Mouse (Mus musculus) heart, postnatal 0 days (tissue): ENCODE measurements around the gene Olfm3. TPM values are rescaled to one million over a fixed set of nuclear protein-coding genes. Genes with fewer than 3 reads are reported as not detected.

Source experiments
- ATAC-seq: fragments of 200-750 bp; cut with Nextera tagmentation; 2 replicates; pipeline ENCODE4 v1.8.0; 2017; ENCODE audit warnings: low read depth, moderate number of reproducible peaks, moderate library complexity; ENCODE audit not compliant: insufficient read depth
- DNase-seq: peaks from one replicate; pipeline ENCODE4 v3.0.0-alpha.2; 2016; ENCODE audit warnings: low spot score
- H3K27ac ChIP-seq: fragments of 300-500 bp; sonication (generic); 2 replicates; pipeline ENCODE4 v1.5.1; 2014; ENCODE audit warnings: low read depth, mild to moderate bottlenecking
- H3K27me3 ChIP-seq: fragments of 300-500 bp; sonication (generic); 2 replicates; pipeline ENCODE4 v1.6.1; 2014; ENCODE audit warnings: low read length, mixed read lengths; ENCODE audit not compliant: control insufficient read depth, insufficient read depth
- H3K36me3 ChIP-seq: fragments of 300-500 bp; sonication (generic); replicated peaks from 2 replicates; pipeline ENCODE4 v1.6.1; 2014; ENCODE audit warnings: low read length, mixed read lengths; ENCODE audit not compliant: control insufficient read depth, insufficient read depth
- H3K4me1 ChIP-seq: fragments of 300-500 bp; sonication (generic); 2 replicates; pipeline ENCODE4 v1.6.1; 2014; ENCODE audit warnings: antibody characterized with exemption; ENCODE audit not compliant: control insufficient read depth, insufficient read depth
- H3K4me2 ChIP-seq: fragments of 300-500 bp; sonication (generic); 2 replicates; pipeline ENCODE4 v1.6.1; 2014; ENCODE audit warnings: low read depth, mild to moderate bottlenecking, low read length, moderate library complexity
- H3K4me3 ChIP-seq: fragments of 300-500 bp; sonication (generic); 2 replicates; pipeline ENCODE4 v1.5.1; 2014; ENCODE audit warnings: low read depth, low read length
- H3K9ac ChIP-seq: fragments of 300-500 bp; sonication (generic); replicated peaks from 2 replicates; pipeline ENCODE4 v1.6.1; 2014; ENCODE audit warnings: low read depth, low read length, mixed read lengths
- H3K9me3 ChIP-seq: fragments of 300-500 bp; sonication (generic); replicated peaks from 2 replicates; pipeline ENCODE4 v1.6.1; 2016; ENCODE audit warnings: low read length; ENCODE audit not compliant: control insufficient read depth
- CTCF ChIP-seq: IDR thresholded peaks from 2 replicates; pipeline ENCODE4 v1.5.1; 2016; ENCODE audit warnings: antibody characterized with exemption, control low read depth, low read depth
- EP300 ChIP-seq: IDR thresholded peaks from 2 replicates; pipeline ENCODE4 v1.6.1; 2016; ENCODE audit warnings: antibody characterized with exemption, low read depth
- WGBS: fragments of 180-500 bp; shearing (Covaris S2); extraction: QIAGEN DNeasy Blood & Tissue Kit; methylation state at CpG from one replicate; pipeline ENCODE4 v1.1.7; 2014; 5-methylcytosine and 5-hydroxymethylcytosine counted together
- polyA plus RNA-seq: library from polyadenylated mRNA; unstranded; fragments of >200 nt; fragmentation: Nextera tagmentation; extraction: Ambion mirVana; gene quantifications from 2 replicates; pipeline ENCODE4 v1.2.1, GENCODE M21; 2015
- total RNA-seq: library from RNA; depleted of rRNA; stranded (reverse); fragments of >200 nt; gene quantifications from 2 replicates; pipeline ENCODE4 v1.2.3, GENCODE M21; 2014; ENCODE audit warnings: low replicate concordance

The Olfm3 gene
- total and polyA plus RNA-seq, 2 experiments from 2014 or later, result not detected

DNA sequence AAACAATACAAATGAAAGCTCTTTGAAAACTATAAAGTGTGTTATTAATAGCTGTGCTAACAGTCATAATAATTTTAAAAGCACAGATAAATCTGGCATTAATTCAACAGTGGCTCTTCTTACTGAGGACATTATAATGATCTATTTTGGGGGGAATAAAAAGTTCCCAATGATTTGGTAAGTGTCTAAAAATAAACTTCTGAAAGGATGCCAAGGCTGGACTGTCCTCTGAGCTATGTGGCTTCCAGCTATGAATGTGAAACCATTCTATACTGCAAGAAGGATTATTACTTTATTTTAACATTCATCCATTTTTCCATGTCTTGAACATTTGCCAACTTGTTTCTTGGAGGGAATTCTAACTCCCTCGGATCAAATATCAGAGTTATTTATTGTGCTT lies 92.1 kb downstream of the Olfm3 start:
- Histone ChIP-seq H3K27me3 (no peaks in the 10 kb centered on the region), H3K4me1 (no peaks in the 10 kb centered on the region), H3K9ac (no peak overlapping the region), H3K4me3 (no peak overlapping the region), H3K9me3 (no peaks in the 10 kb centered on the region), H3K27ac (no peak overlapping the region), H3K4me2 (no peak overlapping the region), H3K36me3 (no peaks in the 10 kb centered on the region)
- peak; percentile 52 for DNase-seq
- ATAC-seq, result peak; percentile 62; the same call in 1 of the 2 replicates
- TF ChIP-seq CTCF, result no peak
- TF ChIP-seq EP300, result no peak
- WGBS, result 13% methylated on average over 1 of the region's 1 CpGs

DNA sequence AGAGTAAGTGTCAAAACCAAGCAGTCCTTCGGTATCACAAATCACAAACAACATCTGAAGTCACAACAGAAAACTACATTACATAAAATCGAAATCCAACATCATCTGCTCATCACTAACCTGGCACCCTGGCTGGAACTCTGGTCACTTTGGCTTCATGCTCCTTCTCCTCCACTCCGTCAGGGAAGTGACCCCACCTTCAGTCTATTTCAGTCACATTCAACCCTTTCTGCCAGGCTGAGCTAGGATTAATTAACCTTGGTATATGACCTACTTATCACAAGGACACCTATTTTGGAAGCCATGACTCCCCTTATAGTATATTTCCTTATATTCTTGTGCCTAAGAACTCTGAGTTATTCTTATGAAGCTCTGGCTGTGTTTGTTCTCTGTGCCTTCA lies 123.7 kb downstream of the Olfm3 start:
- Histone ChIP-seq H3K9ac (no peak overlapping the region), H3K27ac (no peak overlapping the region)
- 63% methylated on average over 3 of the region's 3 CpGs for WGBS

DNA sequence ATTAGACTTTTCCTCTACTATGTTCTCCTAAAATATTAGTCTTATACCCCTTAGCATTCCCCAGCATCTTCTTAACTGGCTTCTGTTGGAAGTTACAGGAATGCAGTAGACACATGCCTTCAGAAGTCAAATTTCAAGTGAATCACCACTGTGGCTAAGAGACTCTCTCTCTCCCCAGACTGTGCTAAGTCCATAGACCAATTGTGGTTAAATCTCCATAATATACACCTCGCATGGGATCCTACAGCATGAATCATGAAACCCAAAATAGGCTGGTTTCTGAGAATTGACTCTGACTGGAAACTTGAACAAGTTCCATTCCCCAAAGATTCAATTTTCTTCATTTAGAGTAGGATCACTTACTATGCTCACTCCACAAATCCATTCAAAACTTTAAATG lies 124.2 kb downstream of the Olfm3 start:
- no peak for ATAC-seq
- Histone ChIP-seq H3K36me3 (no peaks in the 10 kb centered on the region), H3K27ac (no peak overlapping the region), H3K9ac (no peak overlapping the region), H3K27me3 (no peaks in the 10 kb centered on the region), H3K4me3 (no peak overlapping the region), H3K4me2 (no peak overlapping the region), H3K4me1 (no peaks in the 10 kb centered on the region), H3K9me3 (no peaks in the 10 kb centered on the region)
- TF ChIP-seq CTCF, result no peak
- TF ChIP-seq EP300, result no peak
- WGBS, result 67% methylated on average over 1 of the region's 1 CpGs
- no peak for DNase-seq

More for the DNA sequence above, 123.7 kb downstream of the Olfm3 start:
- Histone ChIP-seq H3K4me2 (no peak overlapping the region), H3K4me1 (no peaks in the 10 kb centered on the region), H3K4me3 (no peak overlapping the region), H3K9me3 (no peaks in the 10 kb centered on the region), H3K27me3 (no peaks in the 10 kb centered on the region), H3K36me3 (no peaks in the 10 kb centered on the region)
- ATAC-seq (no peak), DNase-seq (no peak)
- TF ChIP-seq CTCF (no peak), EP300 (no peak)

DNA sequence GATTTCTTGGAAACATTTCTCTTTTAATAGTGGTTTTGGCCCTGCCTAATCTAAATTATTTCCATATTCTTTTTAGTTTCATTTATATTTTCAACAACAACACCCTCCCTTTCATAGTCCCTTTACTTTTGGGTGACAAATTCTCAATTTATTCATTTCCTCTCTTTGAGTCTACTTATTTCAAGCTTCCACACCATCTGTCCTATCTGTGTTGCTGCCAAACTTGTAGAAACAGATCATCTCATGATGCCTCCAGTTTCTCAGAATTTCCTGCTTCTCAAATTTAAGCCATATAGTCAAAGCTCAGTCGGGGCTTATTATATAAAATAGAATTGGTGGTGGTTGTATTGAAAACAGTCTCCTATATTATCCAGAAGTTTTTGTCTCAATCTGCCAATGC lies 124.7 kb downstream of the Olfm3 start:
- Histone ChIP-seq H3K27ac (no peak overlapping the region), H3K4me3 (no peak overlapping the region), H3K36me3 (no peaks in the 10 kb centered on the region), H3K9ac (no peak overlapping the region), H3K4me2 (no peak overlapping the region), H3K27me3 (no peaks in the 10 kb centered on the region), H3K4me1 (no peaks in the 10 kb centered on the region), H3K9me3 (no peaks in the 10 kb centered on the region)
- 67% methylated on average over 1 of the region's 1 CpGs for WGBS
- TF ChIP-seq CTCF (no peak), EP300 (no peak)
- no peak for ATAC-seq
- no peak for DNase-seq

DNA sequence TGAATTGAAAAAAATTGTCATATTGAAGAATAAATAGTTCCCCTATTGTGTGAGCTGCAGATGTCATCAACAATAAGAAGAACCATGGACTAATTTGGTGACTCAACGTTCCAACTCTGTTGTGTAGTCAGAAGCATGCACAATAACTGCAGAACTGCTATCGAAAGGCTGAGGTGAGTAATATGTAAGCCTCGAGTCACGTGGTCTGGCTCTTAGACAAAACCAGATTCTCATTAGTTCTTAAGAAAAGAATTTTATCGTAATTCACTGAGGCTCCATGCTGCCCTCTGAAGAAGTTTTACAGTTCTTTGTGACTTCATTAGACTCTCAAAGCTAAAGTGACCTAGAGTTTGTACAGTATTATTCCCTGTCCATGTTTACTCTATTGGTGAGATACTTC lies 145.2 kb downstream of the Olfm3 start:
- Histone ChIP-seq H3K4me2 (no peak overlapping the region), H3K9me3 (no peaks in the 10 kb centered on the region), H3K36me3 (no peaks in the 10 kb centered on the region), H3K27me3 (no peaks in the 10 kb centered on the region), H3K4me1 (no peaks in the 10 kb centered on the region), H3K4me3 (no peak overlapping the region), H3K27ac (no peak overlapping the region), H3K9ac (no peak overlapping the region)
- WGBS, result 87% methylated on average over 5 of the region's 5 CpGs
- no peak for DNase-seq
- no peak for ATAC-seq
- no peak for TF ChIP-seq CTCF
- no peak for TF ChIP-seq EP300

DNA sequence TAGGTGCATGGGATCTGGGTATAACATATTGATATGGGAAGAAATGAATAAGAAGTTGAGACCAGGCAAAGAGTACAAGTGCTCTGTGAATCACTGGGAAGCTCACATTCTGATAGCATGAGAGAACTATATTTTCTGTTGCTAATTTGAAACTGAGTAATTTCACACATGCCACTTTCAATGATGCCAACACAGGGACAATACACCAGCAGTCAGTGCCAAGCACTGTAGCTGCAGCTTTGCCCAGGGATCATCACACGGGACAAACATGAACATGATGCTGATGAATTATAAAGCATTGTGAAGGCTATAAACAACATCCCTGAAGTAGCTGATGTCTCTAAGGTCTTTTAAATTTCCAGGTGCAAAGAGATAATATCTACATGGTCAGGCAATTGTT lies 161.0 kb downstream of the Olfm3 start:
- ATAC-seq, result no peak
- H3K27ac ChIP-seq, result no peak overlapping the region
- no peak overlapping the region for H3K9ac ChIP-seq
- WGBS, result 76% methylated on average over 1 of the region's 1 CpGs
- H3K4me1 ChIP-seq, result no peaks in the 10 kb centered on the region
- H3K4me3 ChIP-seq, result no peak overlapping the region
- H3K27me3 ChIP-seq, result no peaks in the 10 kb centered on the region
- no peak for DNase-seq
- H3K36me3 ChIP-seq, result no peaks in the 10 kb centered on the region
- TF ChIP-seq EP300 (no peak), CTCF (no peak)
- no peaks in the 10 kb centered on the region for H3K9me3 ChIP-seq
- H3K4me2 ChIP-seq, result no peak overlapping the region
